Mouse (Mus musculus) T-helper 2 cell (primary cell): ENCODE data around the gene Tha1.

Experiments used
- in situ Hi-C: fragments of 300-600 bp; cut with MboI, MseI; formaldehyde crosslinking; loops from one replicate; pipeline ENCODE4 v1.15.1; 2025; ENCODE audit warnings: high pct_unique_total_duplicates

Tha1 gene

GRCm38 (mm10) chr11:117881787-117882186 lies 8.5 kb upstream of the Tha1 start:
- in situ Hi-C loops = loop anchor here (5.0 kb wide), 1 partner anchor 36 kb away; no protein-coding TSS in a partner anchor

- in situ Hi-C loops = loop anchor here (5.0 kb wide), 1 partner anchor 36 kb away; no protein-coding TSS in a partner anchor
These were observed 7.7 kb upstream of the Tha1 start for GRCm38 (mm10) chr11:117880977-117881358.

- in situ Hi-C loops = loop anchor here (5.0 kb wide), 1 partner anchor 37 kb away; no protein-coding TSS in a partner anchor
These were observed 7.2 kb upstream of the Tha1 start for GRCm38 (mm10) chr11:117880336-117880976.

- in situ Hi-C loops = loop anchor here (5.0 kb wide), 2 partner anchors 37 to 38 kb away; no protein-coding TSS in a partner anchor
These were observed 6.4 kb upstream of the Tha1 start for GRCm38 (mm10) chr11:117879676-117880075.

- in situ Hi-C loops = loop anchor here (5.0 kb wide), 1 partner anchor 37 kb away; no protein-coding TSS in a partner anchor
These were observed 5.6 kb upstream of the Tha1 start for GRCm38 (mm10) chr11:117878892-117879291.

- in situ Hi-C loops = loop anchor here (5.0 kb wide), 1 partner anchor 36 kb away; no protein-coding TSS in a partner anchor
These were observed 4.8 kb upstream of the Tha1 start for GRCm38 (mm10) chr11:117877917-117878745.

GRCm38 (mm10) chr11:117875681-117876080 lies 2.4 kb upstream of the Tha1 start:
- in situ Hi-C loops = loop anchor here (5.0 kb wide), 1 partner anchor 33 kb away; no protein-coding TSS in a partner anchor

GRCm38 (mm10) chr11:117874419-117874818 lies 1.1 kb upstream of the Tha1 start:
- in situ Hi-C loops = loop anchor here (5.0 kb wide), 1 partner anchor 148 kb away; no protein-coding TSS in a partner anchor

- in situ Hi-C loops = loop anchor here (5.0 kb wide), 1 partner anchor 150 kb away; no protein-coding TSS in a partner anchor
These were observed 1.2 kb downstream of the Tha1 start for GRCm38 (mm10) chr11:117871911-117872584.

- in situ Hi-C loops = loop anchor here (5.0 kb wide), 1 partner anchor 151 kb away; no protein-coding TSS in a partner anchor
These were observed 1.9 kb downstream of the Tha1 start for GRCm38 (mm10) chr11:117871376-117871775.

- in situ Hi-C loops = loop anchor here (5.0 kb wide), 1 partner anchor 151 kb away; no protein-coding TSS in a partner anchor
These were observed 2.5 kb downstream of the Tha1 start for GRCm38 (mm10) chr11:117870688-117871365.

GRCm38 (mm10) chr11:117865988-117866387 lies 7.3 kb downstream of the Tha1 start:
- in situ Hi-C loops = no loop called here

- in situ Hi-C loops = no loop called here
These were observed 8.5 kb downstream of the Tha1 start for GRCm38 (mm10) chr11:117864805-117865204.

- in situ Hi-C loops = no loop called here
These were observed 10.0 kb downstream of the Tha1 start for GRCm38 (mm10) chr11:117863174-117863856.

- in situ Hi-C loops = no loop called here
These were observed 12.7 kb downstream of the Tha1 start, which contains the start of gene Tmem235 for GRCm38 (mm10) chr11:117860601-117861000. Gene Tmem235, plus strand, starts transcription at chr11:117860752.

GRCm38 (mm10) chr11:117858392-117858791 lies 14.9 kb downstream of the Tha1 start:
- in situ Hi-C loops = no loop called here

GRCm38 (mm10) chr11:117857462-117857861 lies 15.8 kb downstream of the Tha1 start:
- in situ Hi-C loops = no loop called here

GRCm38 (mm10) chr11:117855975-117856374 lies 17.3 kb downstream of the Tha1 start:
- in situ Hi-C loops = no loop called here

GRCm38 (mm10) chr11:117855360-117855759 lies 17.9 kb downstream of the Tha1 start:
- in situ Hi-C loops = no loop called here

- in situ Hi-C loops = no loop called here
These were observed 19.0 kb downstream of the Tha1 start for GRCm38 (mm10) chr11:117854241-117854640.
